Mouse (Mus musculus) kidney, postnatal 4 days (tissue): ENCODE data around the gene Atf7.
A peak's percentile ranks its signal among the peaks of the same experiment; 100 is the strongest.
"Not testable (repeated sequence)": the region's sequence is repeated elsewhere in the genome, so short reads cannot be mapped to it uniquely, and the experiment has no call there.

Source experiments
- DNase-seq, 2 experiments: peaks; one replicate each; pipeline ENCODE4 v3.0.0; 2021; ENCODE audit warnings: mixed read lengths in 2 of 2

The Atf7 gene

DNA sequence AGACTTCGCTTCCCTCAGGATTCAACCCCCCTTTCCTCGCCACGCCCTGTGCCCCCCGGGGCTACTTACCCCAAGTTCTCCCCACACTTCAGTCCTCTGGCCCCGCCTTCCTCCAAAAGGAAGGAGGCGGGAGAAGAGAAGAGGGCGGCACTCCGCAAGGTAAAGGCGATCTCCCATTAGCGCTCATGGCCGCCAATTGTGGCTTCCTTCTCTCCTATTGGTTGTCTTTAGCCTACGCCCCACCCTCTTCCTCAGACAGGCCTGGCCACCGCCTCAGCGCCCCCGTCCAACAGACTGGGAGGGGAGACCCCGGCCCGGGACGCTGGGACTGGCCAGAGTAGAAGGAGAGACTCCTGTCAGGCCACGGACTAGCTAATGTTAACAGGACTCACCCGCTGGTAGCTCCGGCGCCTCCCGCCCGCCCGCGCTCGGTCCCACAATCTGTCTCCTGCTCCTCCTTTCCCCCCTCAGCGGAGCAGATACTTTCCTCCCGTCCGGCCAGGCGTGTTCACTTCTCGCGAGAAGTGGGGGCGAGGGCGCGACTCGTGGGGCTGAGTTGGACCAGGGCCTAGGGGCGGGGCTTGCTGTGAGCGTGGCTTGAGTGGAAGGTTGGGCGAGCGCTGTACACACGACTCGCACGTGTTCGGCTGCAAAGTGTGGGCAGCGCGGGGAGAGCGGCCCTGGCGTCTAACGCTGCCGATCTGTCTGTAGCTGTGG lies at the start of gene Atf7, which contains the start of gene Gm28047:
TSS of gene Atf7 (minus strand) at position 495 of the 717 bp plus-strand sequence.
TSS of gene Gm28047 (minus strand) at position 98 of the 717 bp plus-strand sequence.
- peak; percentile 100 for DNase-seq

DNA sequence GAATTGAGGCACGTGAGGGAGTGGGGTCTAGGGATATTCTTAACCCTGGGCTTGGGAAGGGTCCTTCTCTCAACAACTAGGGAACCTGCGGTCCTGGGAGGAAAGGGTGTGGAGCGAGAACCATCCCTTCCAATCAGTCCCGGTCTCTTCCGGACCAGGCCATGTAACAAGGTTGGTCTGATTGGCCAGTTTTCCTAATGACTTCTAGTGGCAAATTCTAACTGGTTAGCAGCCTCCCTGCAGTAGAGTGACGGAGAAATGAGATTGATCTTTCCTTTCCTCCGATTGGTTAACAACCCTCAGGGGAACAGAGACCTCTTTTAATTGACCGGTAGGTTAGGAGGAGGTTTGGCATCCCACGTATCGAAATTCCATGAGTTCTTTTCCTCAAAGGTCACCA lies 48.3 kb upstream of the Atf7 start:
- DNase-seq = peak; percentile 58 to 74

DNA sequence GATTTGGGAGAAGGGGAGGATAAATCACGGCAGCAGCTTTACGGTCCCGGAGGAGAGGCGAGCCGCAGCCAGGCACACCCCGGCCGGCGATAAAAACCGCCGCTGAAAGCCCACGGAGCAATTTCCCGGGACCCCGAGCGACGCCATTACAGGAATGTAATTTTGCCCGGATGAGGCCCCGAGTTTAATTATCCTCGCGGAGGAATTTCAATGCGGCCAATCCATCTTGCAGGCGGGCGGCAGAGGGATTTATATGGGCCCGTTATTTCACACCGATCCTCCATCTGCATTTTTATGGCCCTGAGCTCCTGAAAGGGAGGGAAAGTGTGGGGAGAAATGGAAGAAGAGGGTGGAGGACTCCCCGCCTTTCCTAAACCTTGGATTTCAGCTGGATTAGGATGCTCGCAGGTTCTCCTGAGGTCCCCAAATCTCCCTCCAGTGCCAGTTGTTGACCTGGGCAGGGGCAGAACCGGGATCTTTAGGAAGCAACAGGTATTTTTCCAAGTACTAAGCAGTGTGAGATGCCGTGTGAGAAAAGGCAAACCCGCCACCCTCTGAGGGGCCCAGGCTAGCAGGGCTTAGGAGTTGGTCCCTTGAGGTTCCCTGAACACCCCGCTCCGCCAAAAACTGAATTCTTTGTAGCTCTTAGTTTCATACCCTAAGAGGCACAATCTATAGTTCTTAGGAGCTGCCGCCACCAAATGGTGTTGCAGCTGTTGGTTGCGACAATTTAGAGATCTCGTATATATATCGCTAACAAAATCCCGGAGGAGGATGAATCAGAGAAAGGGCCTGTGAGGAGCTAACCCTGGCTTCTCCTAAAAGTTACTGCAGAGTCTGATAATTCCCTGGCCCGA lies 47.2 kb upstream of the Atf7 start, which contains the start of gene Atp5g2:
TSS of gene Atp5g2 (minus strand) at position 138 of the 857 bp plus-strand sequence.
- peak; percentile 64 to 78 for DNase-seq

DNA sequence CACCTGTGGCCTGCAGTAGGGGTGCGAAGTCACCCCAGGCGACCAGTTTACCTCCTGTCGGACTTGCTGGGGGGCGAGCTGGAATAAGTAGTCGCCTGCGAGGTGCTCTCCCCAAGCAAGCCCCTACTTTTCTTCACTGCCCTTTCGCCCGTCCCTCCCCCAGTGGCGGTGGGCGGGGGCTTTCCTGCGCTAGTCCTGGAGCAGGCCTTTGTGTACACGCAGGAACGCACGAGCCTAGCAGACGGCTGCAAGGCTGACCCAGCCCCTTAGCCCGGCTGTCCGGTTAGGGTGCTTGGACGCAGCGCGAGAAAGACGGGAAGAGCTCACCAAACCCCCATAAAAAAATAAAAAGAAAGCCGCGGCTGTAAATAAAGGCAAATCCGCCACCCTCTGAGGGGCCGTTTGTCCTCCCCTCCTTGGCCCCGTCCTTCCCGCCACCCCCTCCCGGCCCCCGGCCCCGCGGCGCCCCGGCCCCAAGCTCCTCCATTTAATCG lies 46.5 kb upstream of the Atf7 start:
- peak; percentile 91 to 95 for DNase-seq

DNA sequence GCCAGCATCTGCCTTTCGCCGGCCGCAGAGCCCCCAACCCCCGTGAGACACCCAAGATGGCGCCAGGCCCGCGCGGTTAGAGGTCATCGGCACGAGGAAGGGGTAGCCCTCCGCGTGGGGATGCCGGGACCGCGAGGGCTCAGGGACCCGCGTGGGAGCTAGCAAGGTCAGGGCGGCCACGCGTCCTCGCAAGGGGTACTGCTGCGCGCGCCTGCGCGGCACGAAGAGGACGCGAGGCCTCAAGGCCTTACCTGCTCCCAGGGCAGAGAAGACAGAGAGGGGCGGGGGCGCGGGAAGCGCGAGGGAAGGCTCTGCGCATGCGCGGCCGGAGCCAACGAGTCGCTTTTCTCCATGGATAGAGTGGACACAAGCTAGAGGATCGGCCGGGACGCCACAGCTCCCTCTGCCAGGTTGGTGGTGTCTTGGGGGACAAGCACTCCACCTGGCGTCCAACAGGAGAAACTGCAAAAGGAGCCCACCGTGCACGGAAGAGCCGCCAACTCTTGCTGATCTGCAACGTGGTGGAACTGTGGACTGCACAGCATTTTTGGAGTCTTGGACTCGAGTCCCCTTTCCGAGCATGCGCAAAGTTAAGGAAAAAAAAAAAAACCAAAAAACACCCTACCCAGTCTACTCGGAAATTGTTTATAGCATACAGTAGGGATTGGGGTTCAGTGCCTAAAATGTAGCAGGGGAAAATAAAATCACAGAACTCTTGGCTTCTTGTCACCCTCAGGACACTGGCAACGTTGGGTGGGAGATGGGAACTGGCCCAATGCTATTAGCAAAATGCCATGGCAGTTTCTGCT lies 45.7 kb upstream of the Atf7 start:
- DNase-seq = peak; percentile 98 to 99

DNA sequence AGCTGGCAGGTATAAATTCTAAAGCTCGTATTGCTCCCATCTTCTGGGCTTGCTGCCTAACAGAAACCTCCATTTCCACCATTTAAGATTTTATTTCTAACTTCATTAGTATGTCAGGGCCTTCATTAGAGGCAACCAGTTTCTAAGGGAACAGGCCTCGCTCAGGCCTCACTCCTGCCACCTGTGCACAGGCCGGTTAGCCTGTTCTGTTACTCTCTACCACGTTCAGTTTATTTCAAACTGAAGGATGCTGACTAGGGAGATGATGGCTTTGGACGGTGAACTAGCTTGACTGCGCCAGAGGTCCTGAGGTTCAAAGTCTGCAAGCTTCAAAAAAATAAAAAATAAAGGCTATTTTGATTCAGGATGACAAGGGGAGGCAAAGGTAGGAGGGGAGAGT lies 45.0 kb upstream of the Atf7 start:
- DNase-seq = peak in 1 of 2 experiments; percentile 33

DNA sequence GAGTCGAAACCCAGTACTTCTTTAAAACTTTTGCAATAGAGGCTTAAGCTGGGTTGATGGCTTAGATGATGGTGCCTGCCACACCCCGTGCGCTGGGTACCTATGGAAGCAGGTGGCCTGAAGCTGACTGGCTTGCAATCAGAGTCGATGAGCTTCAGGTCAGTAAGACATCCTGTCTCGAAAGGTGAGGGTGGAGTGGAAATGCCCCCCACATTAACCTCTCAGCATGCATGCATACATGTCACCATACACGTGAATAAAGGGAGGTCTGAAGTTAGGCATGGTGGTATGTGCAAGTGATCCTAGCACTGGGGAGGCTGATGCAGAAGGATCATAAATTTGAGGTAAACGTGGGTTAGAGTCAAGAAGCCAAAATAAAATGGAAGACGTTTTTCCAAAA lies 44.3 kb upstream of the Atf7 start:
- no peak for DNase-seq

DNA sequence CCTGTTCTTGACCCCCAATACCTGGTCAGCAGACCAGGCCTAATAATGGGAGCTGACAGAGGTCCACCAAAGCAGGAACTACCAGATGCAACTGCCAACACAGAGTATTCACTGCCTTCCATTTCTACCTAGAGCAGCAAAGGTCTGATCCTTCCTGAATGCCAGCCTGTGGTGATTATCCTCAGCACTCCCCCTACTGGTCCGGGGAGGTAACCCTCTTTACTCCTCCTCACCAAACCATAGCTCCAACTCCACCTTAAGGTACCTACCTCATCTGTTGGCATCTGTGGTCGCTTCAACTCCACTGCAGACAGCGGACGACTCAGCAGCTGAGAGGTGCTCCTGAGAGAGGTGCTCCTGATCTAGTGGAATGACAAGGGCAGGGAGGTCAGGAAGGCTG lies 40.2 kb upstream of the Atf7 start:
- DNase-seq = peak; percentile 73 to 78

DNA sequence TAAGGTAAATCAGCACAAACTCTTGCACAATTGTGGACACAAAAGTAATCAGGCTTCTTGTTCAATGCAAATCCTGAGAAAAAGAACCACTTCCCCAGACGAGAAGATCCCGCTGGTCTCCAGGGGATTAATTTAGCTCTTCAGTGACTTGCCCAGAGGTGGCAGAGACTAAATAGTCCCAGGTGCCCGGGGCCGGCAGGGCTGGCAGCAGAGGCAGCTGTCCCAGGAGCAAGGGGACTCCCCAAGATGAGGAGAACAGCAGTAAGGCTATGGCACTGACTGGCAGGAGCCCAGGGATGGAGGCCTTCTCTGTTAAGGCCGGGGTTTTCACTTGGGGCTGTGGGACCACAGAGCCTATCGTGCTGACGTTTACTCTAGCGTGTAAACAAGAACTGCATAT lies 38.6 kb upstream of the Atf7 start:
- DNase-seq = no peak

DNA sequence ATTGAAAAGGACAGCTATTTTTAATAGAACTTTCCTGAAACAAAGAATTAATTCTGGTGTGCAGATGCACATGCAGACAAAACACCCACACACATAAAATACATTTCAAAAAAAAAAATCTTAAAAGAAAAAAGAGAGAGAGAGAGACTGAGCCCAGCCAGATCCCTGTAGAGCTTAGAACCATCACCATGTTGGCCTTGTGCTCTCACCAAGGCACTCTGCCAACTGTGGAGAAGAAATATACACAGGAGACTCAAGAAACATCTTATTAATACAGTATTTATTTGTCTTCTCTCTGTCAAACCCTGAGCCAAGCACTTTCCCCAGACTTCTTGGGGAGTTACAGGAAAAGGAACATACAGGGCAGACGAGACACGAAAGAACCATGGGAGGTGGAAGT lies 37.3 kb upstream of the Atf7 start:
- not testable (repeated sequence) for DNase-seq

DNA sequence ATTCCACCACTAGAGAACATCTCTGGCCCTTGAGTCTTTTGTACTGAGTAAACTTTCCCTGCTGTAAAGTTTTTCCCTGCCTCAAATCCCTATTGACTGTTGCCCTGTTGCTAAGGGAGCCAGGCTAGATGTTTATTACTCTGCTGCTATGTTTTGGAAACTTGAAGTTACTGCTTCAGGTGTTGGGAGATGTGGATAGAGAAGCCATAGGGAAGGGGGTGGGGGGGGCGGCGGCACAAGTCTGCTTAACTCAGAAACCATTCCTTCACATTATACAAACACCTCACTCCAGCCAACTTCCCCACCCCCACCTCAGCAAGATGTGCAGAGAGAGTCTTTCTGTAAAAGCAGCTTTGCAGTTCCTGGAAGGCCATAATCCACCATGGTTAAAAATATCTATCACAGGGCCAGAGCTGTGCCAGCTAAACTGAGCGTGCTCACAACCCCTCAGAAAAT lies 32.7 kb upstream of the Atf7 start:
- DNase-seq = no peak

DNA sequence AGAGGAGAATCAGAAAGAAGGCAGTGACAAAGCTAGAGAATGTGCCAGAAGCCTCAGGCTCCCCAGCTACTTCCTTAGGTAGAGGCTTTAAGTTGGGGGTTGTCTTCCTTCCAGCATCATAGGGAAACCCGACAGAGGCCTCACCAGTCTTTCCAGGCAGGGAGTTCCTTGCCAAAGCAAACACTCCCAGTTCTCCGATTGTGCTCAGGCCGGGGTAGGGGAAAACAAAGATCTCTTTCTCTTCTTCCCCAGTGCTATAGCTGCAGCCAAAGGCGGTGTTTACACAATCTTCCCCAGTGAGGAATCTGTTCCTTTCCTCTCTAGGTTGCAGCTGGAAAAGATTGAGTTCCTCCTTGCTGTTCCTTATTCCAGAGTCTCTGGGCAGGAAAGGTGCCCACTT lies 31.4 kb upstream of the Atf7 start:
- DNase-seq = peak; percentile 21 to 34

DNA sequence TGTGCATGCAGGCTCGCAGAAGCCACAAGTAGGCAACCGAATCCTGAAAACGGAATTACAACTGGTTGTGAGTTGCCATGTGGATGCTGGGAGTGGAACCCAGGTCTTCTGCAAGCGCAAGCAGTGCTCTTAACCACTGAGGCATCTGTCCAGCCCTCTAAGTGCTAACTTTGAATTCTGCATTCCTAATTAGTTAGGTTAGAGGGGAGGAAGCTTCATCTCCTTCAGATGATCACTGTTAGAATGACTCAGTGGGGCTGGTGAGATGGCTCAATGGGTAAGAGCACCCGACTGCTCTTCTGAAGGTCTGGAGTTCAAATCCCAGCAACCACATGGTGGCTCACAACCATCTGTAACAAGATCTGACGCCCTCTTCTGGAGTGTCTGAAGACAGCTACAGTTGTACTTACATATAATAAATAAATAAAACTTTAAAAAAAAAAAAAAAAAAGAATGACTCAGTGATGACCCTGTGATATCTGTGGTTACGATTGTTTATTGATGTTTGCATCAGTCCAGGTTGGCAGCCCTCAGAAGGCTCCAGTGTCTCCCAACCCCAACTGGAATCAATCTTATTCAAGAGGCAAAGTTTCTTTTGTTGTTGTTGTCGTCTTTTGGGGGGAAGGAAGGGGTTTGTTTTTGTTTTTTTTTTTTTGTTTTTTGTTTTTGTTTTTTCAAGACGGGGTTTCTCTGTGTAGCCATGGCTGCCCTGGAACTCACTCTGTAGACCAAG lies 26.8 kb upstream of the Atf7 start:
- not testable (repeated sequence) for DNase-seq

DNA sequence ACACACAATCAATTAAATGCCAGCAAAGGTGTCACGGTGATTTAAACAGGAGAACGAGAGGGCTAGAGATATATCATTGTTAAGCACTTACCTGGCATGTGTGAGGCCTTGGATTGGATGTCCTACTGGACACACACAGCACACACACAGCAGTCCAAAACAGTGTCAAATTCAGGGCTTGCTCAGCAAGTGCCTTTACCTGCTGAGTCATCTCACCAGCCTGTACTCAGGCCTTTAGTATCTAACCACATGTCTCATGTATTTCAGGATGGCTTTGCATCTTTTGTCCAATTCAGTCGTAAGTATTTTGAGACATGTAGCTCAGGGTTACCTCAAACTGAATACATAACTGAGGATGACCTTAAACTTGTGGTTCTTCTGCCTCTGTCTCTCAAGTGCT lies 25.8 kb upstream of the Atf7 start:
- DNase-seq = no peak

DNA sequence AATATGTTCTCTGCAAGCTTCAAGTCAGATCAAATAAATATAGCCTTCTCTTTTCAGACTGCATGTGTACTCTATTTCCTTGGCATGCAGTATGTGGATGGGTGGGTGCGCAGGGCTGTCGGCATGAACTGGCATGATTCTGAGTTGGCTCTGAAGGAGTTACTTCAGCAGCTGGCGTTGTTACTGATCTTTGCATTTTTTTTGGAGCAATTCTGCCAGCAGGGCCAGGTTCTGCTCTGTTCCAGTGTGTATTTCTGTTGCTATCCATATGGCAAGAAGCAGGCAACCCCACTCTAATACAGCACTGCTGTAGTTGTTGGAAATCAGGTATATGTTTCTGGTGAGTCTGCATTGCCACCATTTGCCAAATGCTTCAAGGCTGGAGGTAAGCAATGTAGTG lies 10.6 kb upstream of the Atf7 start:
- DNase-seq = no peak

DNA sequence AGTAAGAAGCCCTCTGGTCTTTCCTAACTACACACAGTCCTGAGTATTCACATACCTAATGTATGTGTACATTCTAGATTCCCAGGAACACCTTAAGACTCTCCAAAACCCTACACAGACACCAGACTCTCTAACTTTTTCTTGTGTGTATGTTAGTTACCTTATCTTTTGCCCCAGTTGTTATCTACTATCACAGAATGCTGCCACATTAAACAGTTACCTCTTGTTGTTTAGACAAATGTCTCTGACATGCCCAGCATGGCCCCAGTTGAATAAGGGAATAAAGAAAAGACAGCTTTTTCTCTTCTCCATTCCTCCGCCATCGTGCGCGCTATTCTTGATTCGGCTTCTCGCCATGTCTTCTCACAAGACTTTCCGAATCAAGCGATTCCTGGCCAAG lies 9.4 kb upstream of the Atf7 start:
- DNase-seq = no peak

DNA sequence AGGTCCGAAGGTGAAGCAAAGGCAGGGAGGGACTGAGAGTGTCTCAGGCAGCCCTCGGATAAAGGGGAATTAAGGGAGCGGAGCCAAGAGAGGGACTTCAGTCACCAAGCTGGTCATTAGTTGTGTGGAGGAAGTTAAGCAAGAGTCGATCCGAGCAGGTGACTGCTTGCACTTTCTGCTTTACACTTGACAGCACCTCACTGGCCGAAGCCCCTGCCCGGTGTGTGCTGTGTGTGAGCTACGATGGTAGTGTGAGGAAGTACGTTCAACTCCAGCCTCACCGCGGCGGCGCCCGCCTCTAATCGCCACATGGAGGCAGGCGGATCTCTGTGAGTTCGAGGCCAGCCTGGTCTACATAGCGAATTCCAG lies 407 bp upstream of the Atf7 start:
- peak; percentile 63 to 79 for DNase-seq

DNA sequence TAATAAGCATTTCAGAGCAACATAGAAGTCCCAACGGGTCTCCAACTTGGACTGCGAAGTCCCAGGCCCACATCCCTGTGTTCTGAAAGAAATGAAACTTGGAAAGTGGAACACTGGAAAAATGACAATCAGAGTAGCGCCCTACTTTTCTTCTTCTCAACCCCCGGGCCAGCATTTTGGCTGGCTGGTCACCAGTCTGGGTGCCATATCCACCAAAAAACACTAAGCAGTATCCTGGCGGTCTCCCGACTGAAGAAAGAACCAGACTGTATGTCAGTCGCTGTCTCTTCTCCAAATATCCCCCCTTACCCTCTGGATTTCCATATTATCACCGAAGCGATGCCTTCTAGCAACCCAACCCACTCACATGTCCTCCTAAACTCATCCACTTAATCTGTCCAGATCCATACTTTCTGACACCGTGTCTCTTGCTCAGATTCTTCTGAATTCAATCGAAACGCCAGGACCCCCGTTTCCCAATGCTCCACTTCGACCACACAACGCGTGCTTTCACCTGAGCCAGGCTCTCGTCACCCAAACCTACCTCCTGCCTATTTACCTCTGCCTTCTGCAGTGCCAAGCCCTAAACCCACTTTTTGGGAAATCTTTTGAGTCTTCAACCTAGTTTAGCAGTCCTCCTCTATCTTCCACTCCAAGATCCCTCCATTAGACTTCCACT lies 834 bp downstream of the Atf7 start:
- peak; percentile 10 to 44 for DNase-seq

DNA sequence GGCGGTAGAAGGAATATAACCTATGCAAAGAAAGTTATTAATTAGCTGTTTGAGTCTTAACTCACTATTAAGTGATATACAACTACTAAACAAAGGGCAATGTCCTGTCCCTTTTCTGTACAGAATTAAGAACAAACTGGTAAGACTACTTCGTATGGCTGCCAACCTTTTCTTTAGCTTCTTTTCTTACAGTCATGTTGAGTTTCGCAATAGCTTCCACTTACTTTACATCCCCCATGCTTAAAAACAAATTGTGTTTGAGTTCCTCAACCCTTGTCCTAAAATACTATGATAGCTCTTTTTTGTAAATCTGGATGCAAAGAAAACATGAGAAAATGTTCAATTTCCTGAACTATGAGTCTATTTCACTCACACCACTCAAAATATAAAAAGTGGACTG lies 2.1 kb downstream of the Atf7 start:
- no peak for DNase-seq

DNA sequence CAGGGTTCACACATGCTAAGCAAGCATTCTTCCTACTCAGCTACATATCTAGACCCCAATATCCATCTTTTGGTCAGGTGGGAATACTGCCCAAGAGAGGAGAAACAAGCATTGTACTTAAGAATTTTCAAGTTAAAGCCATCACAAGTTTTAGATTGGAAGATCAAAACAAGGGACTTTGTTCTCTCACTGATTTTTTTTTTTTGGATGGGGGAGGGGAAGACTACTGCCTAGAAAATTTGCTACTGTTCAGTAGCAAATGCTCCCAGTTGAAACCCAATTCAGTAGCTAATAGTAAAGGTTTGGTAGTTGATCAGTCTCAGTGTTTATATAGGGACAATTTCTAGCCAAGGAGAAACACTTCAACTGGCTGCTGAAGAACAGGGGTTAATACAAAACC lies 2.7 kb downstream of the Atf7 start:
- no peak for DNase-seq

DNA sequence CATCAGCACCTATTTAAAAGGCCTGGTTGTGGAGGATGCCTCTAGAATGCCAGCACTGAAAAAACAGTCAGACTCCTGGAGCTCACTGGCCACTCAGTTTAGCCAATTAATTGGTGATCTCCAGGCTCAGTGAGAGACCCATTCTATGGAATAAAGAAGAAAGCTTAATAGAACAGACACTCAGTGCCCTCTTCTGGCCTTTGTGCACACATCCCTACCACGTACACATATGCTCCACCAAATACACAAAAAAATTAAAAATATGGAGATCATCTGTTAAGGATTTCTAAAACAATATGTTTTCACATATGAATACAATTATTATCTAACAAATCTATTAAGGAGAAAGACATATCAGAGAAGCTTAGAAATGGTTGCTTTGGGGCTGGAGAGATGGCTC lies 4.5 kb downstream of the Atf7 start:
- no peak for DNase-seq

DNA sequence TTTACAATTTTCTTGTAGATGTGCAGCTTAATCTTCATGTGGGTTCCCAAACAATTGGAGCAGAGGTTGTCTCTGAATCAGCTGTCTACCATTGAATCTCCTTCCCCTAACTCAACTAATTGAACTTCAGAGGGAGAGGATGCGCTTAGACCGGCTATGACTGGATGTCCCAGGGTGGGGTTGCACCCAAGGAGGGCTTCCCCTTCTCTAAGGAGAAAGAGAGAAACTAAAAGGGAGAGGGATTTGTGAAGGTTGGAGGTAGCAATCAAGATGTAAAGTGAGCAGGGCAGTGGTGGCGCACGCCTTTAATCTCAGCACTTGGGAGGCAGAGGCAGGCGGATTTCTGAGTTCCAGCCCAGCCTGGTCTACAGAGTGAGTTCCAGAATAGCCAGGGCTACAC lies 5.8 kb downstream of the Atf7 start:
- no peak for DNase-seq
